Mouse (Mus musculus) ES-Bruce4 (cell line): Measurements from ENCODE around the gene Fgf15.

Experiments
- CTCF ChIP-seq: IDR thresholded peaks from one replicate; pipeline ENCODE4 v1.8.1; 2011; ENCODE audit warnings: low read depth, low read length
- POLR2A ChIP-seq: IDR thresholded peaks from one replicate; pipeline ENCODE4 v1.8.1; 2011; ENCODE audit warnings: low read length; ENCODE audit not compliant: insufficient read depth

- TF ChIP-seq CTCF (no peak), POLR2A (no peak)
Observed at GRCm38 (mm10) chr7:144936311-144936880, 40.1 kb downstream of the Fgf15 start.
